Mouse (Mus musculus): ENCODE results near the gene Slc30a10.

Gene Slc30a10

DNA sequence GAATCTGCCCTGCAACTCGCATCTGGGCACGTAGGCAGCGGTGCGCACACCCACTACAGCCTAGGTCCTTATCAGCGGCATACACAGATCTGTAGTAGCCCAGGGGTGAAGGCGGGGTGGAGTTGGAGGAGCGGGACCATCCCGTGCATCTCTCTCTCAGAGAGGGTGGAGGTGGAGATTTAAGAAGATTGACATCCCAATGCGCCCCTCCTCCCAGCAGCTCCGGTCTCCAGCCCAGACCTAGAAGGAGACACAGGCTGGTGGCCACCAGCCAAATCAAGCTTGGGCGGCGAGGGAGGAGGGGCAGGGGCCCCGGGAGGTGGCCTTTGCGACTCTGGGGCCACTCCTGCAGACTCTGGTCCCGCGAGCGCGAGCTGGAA, at the start of gene Slc30a10:
Gene Slc30a10, plus strand, starts transcription at position 274 of the 380 bp plus-strand sequence.
- DNase-seq (ENCODE audit: low spot score) = peak; percentile 67

- no peak for DNase-seq (ENCODE audit: low spot score)
These were observed 48.7 kb upstream of the Slc30a10 start for GRCm38 (mm10) chr1:185405921-185406320.

- no peak for DNase-seq (ENCODE audit: low spot score)
These were observed 44.8 kb upstream of the Slc30a10 start for GRCm38 (mm10) chr1:185409831-185410230.

DNA sequence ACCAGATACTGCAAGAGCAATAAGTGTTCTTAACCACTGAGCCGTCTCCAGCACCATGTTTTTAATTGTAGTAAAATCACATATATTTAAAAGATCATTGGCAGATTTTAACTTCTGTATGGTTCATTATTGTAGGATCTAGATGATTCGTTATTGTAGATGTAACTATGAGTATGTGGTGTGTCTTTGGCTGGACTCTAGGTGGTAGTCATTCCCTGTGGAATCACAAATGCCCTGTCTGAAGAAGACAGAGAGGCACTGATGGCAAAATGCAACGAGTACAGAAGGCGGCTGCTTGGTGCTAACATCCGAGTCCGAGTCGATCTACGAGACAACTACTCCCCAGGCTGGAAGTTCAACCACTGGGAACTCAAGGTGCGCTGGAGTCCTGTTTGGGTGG, 36.6 kb upstream of the Slc30a10 start:
- no peak for DNase-seq (ENCODE audit: low spot score)

- DNase-seq (ENCODE audit: low spot score) = no peak
These were observed 34.8 kb upstream of the Slc30a10 start for GRCm38 (mm10) chr1:185419805-185420204.

DNA sequence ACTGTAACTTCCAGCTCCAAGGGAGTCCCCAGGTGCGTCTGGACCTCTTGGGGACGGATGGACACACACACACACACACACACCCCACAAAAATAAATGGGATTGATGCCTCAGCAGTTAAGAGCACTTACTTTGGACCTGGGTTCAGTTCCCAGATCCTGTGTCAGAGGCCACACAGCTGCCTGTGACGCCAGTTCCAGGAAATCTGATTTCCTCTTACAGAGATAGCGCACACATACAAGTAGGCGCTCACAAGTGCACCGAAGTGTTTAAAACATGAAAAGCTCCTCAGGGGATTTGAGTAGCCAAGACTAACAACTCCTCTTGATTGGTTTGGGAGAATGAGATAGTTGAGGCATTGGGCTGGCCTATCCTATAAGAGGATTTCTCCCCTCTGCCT, 33.9 kb upstream of the Slc30a10 start:
- peak; percentile 26 for DNase-seq (ENCODE audit: low spot score)

DNA sequence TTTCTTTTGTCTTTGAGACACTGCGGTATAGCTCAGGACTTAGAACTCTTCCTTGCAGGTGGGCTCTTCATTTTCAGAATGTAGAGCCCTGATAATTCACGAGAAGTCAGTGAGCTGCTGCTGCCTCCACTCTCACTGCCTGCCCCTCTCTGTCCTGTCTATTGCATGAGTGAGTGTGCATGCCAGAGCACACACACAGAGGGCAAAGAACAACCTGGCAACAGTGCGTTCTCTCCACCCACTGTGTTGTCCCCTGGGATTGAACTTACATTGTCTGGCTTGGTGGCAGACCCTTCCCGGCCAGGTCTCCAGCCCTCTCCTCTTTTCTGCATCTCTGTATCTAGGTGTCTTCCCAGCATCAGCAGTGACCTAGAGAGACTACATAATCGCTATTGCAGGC, 28.1 kb upstream of the Slc30a10 start:
- no peak for DNase-seq (ENCODE audit: low spot score)

DNA sequence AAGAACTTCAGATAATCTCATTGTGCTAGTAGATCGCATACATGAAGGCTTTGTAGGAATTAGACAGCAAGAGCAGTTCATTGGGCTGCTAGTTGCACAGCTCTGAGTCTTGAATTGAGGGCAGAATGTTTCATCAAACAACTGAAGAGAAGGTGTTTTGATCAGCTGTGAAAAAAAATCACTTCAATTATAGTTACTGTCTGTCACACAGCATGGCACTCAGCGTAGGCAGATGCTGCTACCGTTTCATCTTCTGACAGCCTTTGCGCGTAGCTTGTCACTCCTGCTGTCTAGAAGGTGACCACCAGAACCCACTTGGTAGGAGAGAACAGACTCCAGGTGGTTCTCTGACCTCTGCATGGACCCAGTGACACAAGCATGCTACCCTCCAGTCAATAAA, 24.2 kb upstream of the Slc30a10 start:
- DNase-seq (ENCODE audit: low spot score) = no peak

DNA sequence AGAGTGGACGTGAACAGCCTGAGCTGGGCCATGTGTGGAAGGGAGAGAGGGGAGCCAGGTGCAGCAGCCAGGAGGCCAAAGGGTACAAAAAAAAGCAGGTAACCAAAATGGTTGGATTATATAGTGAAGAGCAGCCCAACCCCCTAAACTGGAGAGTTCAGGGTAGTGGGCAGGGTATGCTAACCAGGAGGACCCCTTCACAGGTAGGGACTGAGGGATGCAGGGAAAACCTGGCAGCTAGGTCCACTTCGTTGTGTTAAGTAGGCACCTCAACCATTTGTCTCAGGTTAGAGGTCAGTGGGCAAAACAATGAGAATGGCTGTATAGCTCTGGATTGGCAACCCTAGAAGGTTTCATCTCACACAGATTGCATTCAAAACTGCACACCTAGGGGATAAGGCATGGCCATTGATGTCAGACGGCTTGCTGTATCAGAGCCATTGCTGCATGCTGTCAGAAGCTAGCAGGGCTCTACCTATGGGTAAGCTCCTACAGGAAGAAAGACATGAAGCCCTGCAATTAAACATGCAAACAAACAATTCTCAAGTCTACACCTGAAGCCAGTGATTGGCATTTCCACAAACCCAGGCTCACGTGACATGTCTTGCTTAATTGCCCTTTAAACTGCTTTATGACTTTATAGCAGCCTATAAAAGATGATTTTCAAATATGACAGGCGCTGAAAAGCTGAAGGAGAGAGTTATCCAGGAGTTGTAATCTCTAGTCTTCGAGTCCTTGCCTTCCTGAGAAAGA, 23.2 kb upstream of the Slc30a10 start:
- DNase-seq (ENCODE audit: low spot score) = no peak

GRCm38 (mm10) chr1:185431998-185432317, 22.7 kb upstream of the Slc30a10 start:
- no peak for DNase-seq (ENCODE audit: low spot score)

- no peak for DNase-seq (ENCODE audit: low spot score)
These were observed 21.5 kb upstream of the Slc30a10 start for GRCm38 (mm10) chr1:185433112-185433511.

GRCm38 (mm10) chr1:185438841-185439580, 15.6 kb upstream of the Slc30a10 start:
- DNase-seq (ENCODE audit: low spot score) = no peak

DNA sequence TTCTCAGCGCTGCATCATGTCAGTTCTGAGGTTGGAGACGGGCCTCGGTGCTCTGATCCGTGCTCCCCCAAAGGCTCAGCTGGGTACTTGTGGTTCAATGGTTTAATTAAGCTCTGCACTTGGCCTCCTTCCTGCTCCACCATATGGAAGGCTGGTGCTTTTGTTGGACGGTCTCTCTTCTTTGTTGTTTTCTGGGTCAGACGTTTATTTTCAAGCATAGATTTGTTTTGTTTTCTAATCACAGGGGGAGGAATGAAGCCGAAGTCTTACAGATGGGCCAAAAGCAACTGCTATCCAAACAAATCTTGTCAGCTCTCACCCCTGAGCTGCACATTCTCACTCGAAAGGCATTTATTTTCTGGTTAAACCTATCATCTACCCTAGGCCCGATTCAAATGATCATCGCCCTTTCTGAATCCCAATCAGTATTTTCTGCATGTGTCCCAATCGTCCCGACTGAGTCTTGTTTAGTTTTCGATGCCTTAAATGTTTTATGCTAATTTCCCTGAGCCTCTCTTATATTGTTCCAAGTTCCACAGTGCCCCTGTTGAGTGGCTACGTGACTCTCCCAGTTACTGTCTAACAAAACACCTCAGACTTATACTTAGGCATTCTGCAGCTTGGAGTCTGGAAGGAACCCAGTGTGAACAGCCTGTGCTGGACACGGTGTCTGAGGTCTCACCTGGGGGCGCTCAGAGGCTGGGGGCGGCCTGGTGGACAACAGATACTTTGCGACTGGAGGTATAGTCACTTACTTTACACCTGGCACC, 12.8 kb upstream of the Slc30a10 start:
- no peak for DNase-seq (ENCODE audit: low spot score)

- DNase-seq (ENCODE audit: low spot score) = no peak
These were observed 5.7 kb upstream of the Slc30a10 start for GRCm38 (mm10) chr1:185448936-185449335.

DNA sequence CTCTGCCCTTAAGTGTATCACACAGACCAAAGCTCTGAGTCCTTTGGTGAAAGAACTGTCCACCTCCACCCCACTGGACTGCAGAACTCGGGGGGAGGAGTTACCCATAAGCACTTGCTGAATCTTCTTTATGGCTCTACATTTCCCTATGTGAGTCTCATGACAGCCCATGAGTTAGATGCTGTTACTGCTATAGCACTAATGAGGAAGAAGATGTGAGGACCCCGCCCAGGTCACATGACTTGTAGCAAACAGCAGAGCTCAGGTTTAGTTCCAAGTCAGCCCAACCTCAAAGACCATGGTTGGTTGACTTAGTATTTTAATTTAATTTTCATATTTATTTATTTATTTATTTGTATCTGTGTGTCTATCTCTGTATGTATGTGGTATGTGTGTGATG, 4.9 kb upstream of the Slc30a10 start:
- DNase-seq (ENCODE audit: low spot score) = no peak

DNA sequence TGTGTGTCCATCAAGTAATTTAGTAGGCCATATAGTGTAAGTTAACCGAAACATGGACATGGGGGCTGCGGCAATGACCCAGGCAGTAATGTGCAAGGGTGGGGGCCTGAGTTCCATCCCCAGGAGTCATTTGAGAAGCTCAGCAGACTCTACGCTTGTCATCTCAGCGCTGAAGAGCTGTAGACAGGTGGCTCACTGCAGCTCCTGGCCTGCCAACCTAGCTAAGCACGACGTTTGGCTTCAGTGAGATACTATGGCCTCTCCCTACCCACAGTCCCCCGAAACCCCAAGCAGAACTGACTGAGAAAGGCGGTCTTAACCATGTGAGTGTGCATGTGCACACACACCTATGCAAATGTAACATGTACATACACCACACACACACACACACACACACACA, 3.6 kb upstream of the Slc30a10 start:
- no peak for DNase-seq (ENCODE audit: low spot score)

- DNase-seq (ENCODE audit: low spot score) = no peak
These were observed 3.2 kb upstream of the Slc30a10 start for GRCm38 (mm10) chr1:185451495-185451894.

GRCm38 (mm10) chr1:185452461-185452860, 2.2 kb upstream of the Slc30a10 start:
- no peak for DNase-seq (ENCODE audit: low spot score)

DNA sequence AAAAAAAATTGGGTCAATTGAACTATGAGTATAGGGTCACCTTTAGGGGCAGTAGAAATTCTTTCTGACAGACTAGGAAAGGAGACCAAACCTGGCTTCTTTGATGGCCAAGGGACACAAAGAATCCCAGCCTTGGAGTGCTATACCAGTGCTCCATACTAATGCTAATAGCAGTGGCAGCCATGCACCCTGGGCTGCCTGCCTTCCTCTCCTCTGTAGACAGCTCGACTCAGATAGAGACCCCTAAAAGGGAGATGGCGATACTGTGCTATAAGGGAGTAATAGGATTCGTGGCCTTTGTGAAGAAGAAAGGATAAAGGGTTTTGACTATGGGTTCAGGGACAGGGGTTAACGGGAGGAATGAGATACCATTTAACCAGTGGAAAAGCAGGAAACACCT, 504 bp upstream of the Slc30a10 start:
- DNase-seq (ENCODE audit: low spot score) = no peak

GRCm38 (mm10) chr1:185454955-185455701, 480 bp downstream of the Slc30a10 start:
- DNase-seq (ENCODE audit: low spot score) = no peak

DNA sequence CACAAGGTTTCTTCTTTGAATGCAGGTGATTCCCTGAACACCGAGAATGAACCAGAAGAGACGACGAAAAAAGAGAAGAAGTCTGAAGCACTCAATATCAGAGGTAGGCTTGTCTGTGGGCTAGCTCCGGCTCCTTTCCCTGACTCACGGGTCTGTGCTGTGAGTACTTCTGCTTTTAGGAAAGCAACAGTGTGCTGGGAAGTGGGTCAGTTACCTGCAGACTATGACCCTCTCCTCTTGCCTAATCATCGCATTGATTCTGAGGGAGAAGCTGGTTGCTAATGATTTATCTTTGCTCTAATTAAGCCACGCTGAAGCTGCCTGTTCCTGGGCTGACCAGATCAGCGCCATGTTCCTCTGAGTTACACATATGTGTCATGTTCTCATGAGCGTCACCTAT, 1.7 kb downstream of the Slc30a10 start:
- no peak for DNase-seq (ENCODE audit: low spot score)

GRCm38 (mm10) chr1:185460096-185460495, 5.4 kb downstream of the Slc30a10 start:
- no peak for DNase-seq (ENCODE audit: low spot score)
